Mouse (Mus musculus) ES-E14 (cell line): ENCODE data around the gene Efna1. TPM values are rescaled to one million over a fixed set of nuclear protein-coding genes. Genes with fewer than 3 reads are reported as not detected.
A peak's percentile ranks its signal among the peaks of the same experiment; 100 is the strongest.

Source experiments
- DNase-seq: peaks from one replicate; pipeline ENCODE4 v3.0.0-alpha.2; 2013; ENCODE audit warnings: low read depth, low spot score
- H3K27ac ChIP-seq: 2 replicates; pipeline ENCODE4 v1.5.1; 2012; ENCODE audit warnings: low read depth, mild to moderate bottlenecking, low read length, moderate library complexity, mixed read lengths; ENCODE audit not compliant: poor library complexity, insufficient read depth, severe bottlenecking
- H3K36me3 ChIP-seq: 2 replicates; pipeline ENCODE4 v1.6.1; 2012; ENCODE audit warnings: mild to moderate bottlenecking, low read length, moderate library complexity, mixed read lengths; ENCODE audit not compliant: control insufficient read depth, poor library complexity, insufficient read depth, severe bottlenecking
- H3K4me1 ChIP-seq, 2 experiments: fragments of 150-350 bp in 1 of 2; sonication (generic) in 1 of 2; 2 replicates each; pipeline ENCODE4 v1.6.1; 2012; ENCODE audit warnings: low read length in 2 of 2, mild to moderate bottlenecking in 1 of 2, mixed read lengths in 1 of 2; ENCODE audit not compliant: control insufficient read depth in 2 of 2, insufficient read depth in 2 of 2, poor library complexity in 1 of 2
- H3K4me3 ChIP-seq, 2 experiments: fragments of 150-350 bp in 1 of 2; sonication (generic) in 1 of 2; 2 replicates each; pipeline ENCODE4 v1.5.1; 2012; ENCODE audit warnings: low read length in 2 of 2, low read depth in 1 of 2, mild to moderate bottlenecking in 1 of 2, mixed read lengths in 1 of 2; ENCODE audit not compliant: insufficient read depth in 1 of 2, poor library complexity in 1 of 2, severe bottlenecking in 1 of 2
- H3K9ac ChIP-seq: 2 replicates; pipeline ENCODE4 v1.6.1; 2012; ENCODE audit warnings: low read depth, mild to moderate bottlenecking, low read length, mixed read lengths; ENCODE audit not compliant: poor library complexity, insufficient read depth, severe bottlenecking
- H3K9me3 ChIP-seq: fragments of 150-350 bp; sonication (generic); 2 replicates; pipeline ENCODE4 v1.6.1; 2012; ENCODE audit warnings: low read depth, mild to moderate bottlenecking, low read length; ENCODE audit not compliant: control insufficient read depth, insufficient read depth
- CHD2 ChIP-seq: IDR thresholded peaks from 2 replicates; pipeline ENCODE4 v1.6.1; 2014; ENCODE audit warnings: mild to moderate bottlenecking, low read depth, low read length, inconsistent platforms
- HCFC1 ChIP-seq: IDR thresholded peaks from 2 replicates; pipeline ENCODE4 v1.6.1; 2012; ENCODE audit warnings: low read length, inconsistent platforms, borderline replicate concordance; ENCODE audit not compliant: insufficient read depth
- MAFK ChIP-seq: IDR thresholded peaks from 2 replicates; pipeline ENCODE4 v1.6.1; 2014; ENCODE audit warnings: mild to moderate bottlenecking, low read depth, low read length, inconsistent platforms; ENCODE audit not compliant: insufficient read depth
- ZC3H11A ChIP-seq: IDR thresholded peaks from 2 replicates; pipeline ENCODE4 v1.6.1; 2012; ENCODE audit warnings: low read depth, mild to moderate bottlenecking, inconsistent platforms, low read length, borderline replicate concordance
- ZNF384 ChIP-seq: IDR thresholded peaks from 2 replicates; pipeline ENCODE4 v1.6.1; 2012; ENCODE audit warnings: low read depth, low read length, inconsistent platforms
- in situ Hi-C, 2 experiments: fragments of 600-800 bp; cut with MboI; formaldehyde crosslinking; loops; one replicate each; pipeline ENCODE4 v1.15.1; 2025; ENCODE audit warnings: low sequenced_read_pairs in 2 of 2, inconsistent platforms in 1 of 2; ENCODE audit not compliant: unreplicated experiment in 2 of 2
- total RNA-seq: library from RNA; depleted of rRNA; stranded (reverse); fragments of 300-350 nt; gene quantifications from 2 replicates; pipeline ENCODE4 v1.2.3, GENCODE M21; 2012

Efna1 gene
- total RNA-seq, 1 experiment, result 2.1 TPM

DNA sequence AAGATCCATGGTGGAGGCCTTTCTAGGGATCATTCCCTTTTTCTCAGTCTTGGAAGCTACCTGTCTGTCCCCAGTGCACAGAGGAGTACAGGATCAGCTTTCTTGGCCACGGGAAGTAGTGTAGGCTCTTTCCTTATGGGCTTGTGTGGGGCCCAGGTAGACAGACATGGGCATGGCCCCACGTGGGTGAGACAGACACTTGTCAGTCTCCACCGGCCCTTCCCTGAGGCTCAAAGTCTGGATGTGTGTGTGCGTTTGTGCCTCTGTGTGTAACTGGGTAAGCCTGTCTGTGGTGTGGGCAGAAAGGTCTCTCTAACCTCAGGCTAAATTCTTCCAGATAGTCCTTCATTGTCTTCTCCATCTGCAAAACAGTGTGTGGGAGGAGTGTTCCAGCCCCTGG lies 24.2 kb upstream of the Efna1 start:
- H3K9me3 ChIP-seq, result no peaks in the 10 kb centered on the region
- H3K4me1 ChIP-seq, result peaks cover 2 to 11% of the 10 kb centered on the region in 2 experiments; a peak in 2 of 4 replicates
- H3K27ac ChIP-seq, result no peak overlapping the region
- no peak for DNase-seq
- H3K36me3 ChIP-seq, result no peaks in the 10 kb centered on the region
- TF ChIP-seq ZNF384 (no peak), CHD2 (no peak), HCFC1 (no peak), ZC3H11A (no peak), MAFK (no peak)
- in situ Hi-C loops, result no loop called here
- no peak overlapping the region for H3K4me3 ChIP-seq
- no peak overlapping the region for H3K9ac ChIP-seq

DNA sequence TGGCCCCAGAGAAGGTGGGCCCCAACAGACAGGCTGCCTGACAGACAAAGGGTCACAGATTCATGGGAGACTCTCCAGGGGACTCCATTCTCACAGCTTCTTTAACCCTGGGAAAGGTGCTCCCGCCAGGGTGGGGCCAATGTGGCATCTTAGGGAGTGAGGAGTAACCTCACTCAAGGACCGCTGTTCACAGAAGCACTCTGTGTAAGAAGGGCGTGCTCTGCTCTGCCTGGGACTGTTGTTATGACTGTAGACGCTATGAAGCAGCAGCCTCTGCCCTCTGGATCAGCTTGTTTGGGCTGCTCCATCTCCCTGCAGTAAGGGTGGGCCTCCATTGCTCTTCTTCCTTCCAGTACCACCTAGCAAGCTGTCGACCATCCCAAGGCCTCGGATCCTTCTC lies 23.5 kb upstream of the Efna1 start:
- Histone ChIP-seq H3K36me3 (no peaks in the 10 kb centered on the region), H3K9ac (no peak overlapping the region), H3K4me3 (no peak overlapping the region), H3K4me1 (peaks cover 2 to 11% of the 10 kb centered on the region in 2 experiments; a peak in 2 of 4 replicates), H3K9me3 (no peaks in the 10 kb centered on the region), H3K27ac (no peak overlapping the region)
- TF ChIP-seq ZNF384, result no peak
- no peak for TF ChIP-seq HCFC1
- TF ChIP-seq MAFK, result no peak
- TF ChIP-seq CHD2, result no peak
- TF ChIP-seq ZC3H11A, result no peak
- no peak for DNase-seq
- in situ Hi-C loops, result no loop called here

DNA sequence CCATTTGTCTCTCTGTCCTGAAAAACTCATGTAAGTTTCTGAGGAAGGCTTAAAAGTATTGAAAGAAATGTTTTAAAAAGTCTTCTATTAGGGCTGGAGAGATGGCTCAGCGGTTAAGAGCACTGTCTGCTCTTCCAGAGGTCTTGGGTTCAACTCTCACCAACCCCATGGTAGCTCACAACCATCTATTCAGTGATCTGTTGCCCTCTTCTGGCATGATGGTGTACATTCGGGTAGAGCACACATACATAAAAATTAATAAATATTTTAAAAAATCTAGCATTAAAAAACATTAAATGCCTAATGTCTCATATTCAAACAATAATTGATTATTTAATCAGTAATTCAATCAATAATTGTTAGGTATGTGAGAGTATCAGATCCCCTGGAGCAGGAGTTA lies 19.6 kb upstream of the Efna1 start:
- no peak overlapping the region for H3K27ac ChIP-seq
- H3K4me3 ChIP-seq, result no peak overlapping the region
- no peak for DNase-seq
- peaks cover 0 to 5% of the 10 kb centered on the region in 2 experiments; a peak in 1 of 4 replicates for H3K4me1 ChIP-seq
- in situ Hi-C loops, result no loop called here
- H3K9ac ChIP-seq, result no peak overlapping the region
- TF ChIP-seq CHD2 (no peak), ZC3H11A (no peak), MAFK (no peak), ZNF384 (no peak), HCFC1 (no peak)
- H3K9me3 ChIP-seq, result no peaks in the 10 kb centered on the region
- H3K36me3 ChIP-seq, result no peaks in the 10 kb centered on the region

DNA sequence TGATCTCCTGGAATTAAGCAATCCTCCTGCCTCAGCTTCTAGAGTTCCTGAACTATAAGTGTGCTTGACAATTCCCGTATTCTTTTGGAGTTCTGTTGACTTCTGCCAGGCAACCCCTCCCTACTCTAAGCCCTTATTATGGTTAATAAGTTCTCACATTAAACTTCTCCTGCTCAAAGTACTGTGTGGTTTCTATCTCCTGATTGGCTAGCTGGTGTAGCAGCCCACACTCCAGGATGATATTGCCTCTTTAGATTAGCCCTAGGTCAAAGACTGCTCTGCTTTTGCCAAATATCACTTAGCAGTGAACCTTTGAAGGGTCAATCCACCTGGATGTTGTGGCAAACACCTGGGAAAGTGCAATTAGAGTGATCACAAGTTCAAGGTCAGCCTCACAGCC lies 19.1 kb upstream of the Efna1 start:
- in situ Hi-C loops, result no loop called here
- H3K9ac ChIP-seq, result no peak overlapping the region
- H3K9me3 ChIP-seq, result no peaks in the 10 kb centered on the region
- DNase-seq, result no peak
- no peak overlapping the region for H3K27ac ChIP-seq
- H3K4me3 ChIP-seq, result no peak overlapping the region; a peak in 1 of 4 replicates
- 0 out of 4 replicates have a peak, but pooled peaks cover 0 to 3% of the 10 kb centered on the region in 2 experiments for H3K4me1 ChIP-seq
- H3K36me3 ChIP-seq, result no peaks in the 10 kb centered on the region
- no peak for TF ChIP-seq ZNF384
- no peak for TF ChIP-seq CHD2
- TF ChIP-seq MAFK, result no peak
- no peak for TF ChIP-seq ZC3H11A
- no peak for TF ChIP-seq HCFC1

DNA sequence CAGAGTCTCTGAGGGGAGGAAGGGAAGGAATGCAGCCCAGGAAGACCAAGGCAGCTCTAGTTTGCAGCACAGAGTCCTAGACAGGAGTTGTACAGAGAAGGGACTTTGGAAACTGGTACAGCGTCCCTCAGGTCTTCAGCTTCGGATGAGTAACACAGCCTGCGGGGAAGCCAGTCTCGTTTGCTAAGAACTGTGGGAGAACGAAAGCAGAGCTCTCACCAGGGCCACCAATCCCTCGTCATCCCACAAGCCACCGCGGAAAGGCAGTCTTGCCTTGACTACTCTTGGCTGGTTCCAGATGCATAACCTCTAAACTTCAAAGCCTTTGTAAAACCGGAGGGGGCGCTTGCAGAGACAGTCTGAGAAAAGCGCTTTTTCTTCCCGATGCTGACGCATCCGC lies 18.6 kb upstream of the Efna1 start:
- H3K27ac ChIP-seq, result no peak overlapping the region
- TF ChIP-seq ZNF384 (no peak), CHD2 (no peak), HCFC1 (no peak), MAFK (no peak), ZC3H11A (no peak)
- peak overlapping the region in 1 of 2 experiments; percentile 22; a peak in 1 of 4 replicates for H3K4me3 ChIP-seq
- in situ Hi-C loops, result no loop called here
- H3K9me3 ChIP-seq, result no peaks in the 10 kb centered on the region
- no peaks in the 10 kb centered on the region for H3K36me3 ChIP-seq
- peak overlapping the region; percentile 3; the same call in 1 of the 2 replicates for H3K9ac ChIP-seq
- 0 out of 4 replicates have a peak, but pooled peaks cover 0 to 2% of the 10 kb centered on the region in 2 experiments for H3K4me1 ChIP-seq
- no peak for DNase-seq
